ENCODE assay signal across 23 mouse cellular contexts in the genomic region with DNA sequence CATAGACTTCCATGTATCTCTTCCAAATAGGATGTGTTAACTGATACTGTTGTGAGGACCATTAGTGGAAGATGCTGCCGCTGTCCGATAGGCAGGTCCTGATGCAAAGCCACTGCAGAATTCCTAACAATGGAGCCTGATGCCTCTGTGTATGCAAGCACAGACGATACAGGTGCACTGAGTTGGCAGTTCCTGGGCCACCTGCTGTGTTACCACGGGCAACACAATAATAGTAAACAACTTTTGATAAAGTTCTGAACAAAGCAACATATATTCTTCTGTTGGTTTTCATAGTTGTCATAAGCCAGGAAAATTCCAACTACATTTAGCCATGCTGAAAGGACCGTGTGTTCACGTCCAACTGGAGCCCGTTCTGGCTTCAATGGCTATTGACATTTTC.
DNase-seq lines count a peak whose midpoint lies in the region; ATAC-seq lines count a peak whose summit lies in the region.
"Had no signal": no experiment of that assay in that cellular context is flagged by ENCODE, and none has a peak within 500 bp of the region (broad histone marks: within the 10 kb centered on the region; RNA-seq: fewer than 3 reads in every experiment).

No protein-coding gene starts in this region.

- no peaks in the 10 kb centered on the region for H3K4me1 ChIP-seq in hindbrain, embryonic 11.5 days (replicated peaks; ENCODE audit: control insufficient read depth, insufficient read depth, low read length)

- no peak for ATAC-seq in hindbrain, embryonic 11.5 days (ENCODE audit: low FRiP score)
- ATAC-seq: forebrain, embryonic 14.5 days; intestine, postnatal 0 days had no signal

- DNase-seq in embryo, embryonic 10.5 days (ENCODE audit: low spot score): peak; percentile 15
- DNase-seq in embryo, embryonic 11 days: no peak
- DNase-seq in ES-CJ7 (ENCODE audit: low read depth, low spot score) (peak; percentile 14), R1 (ENCODE audit: low read depth, low spot score) (peak; percentile 14)
- DNase-seq in hindbrain, embryonic 11.5 days (ENCODE audit: low spot score): no peak
- DNase-seq in kidney, postnatal 4 days: no peak
- DNase-seq: adrenal gland, adult 2 months; adrenal gland, postnatal 14 days; cerebellum, adult 11 months; cerebellum, adult 2 months; cerebellum, adult 9-11 months; gastrocnemius, postnatal 10 days; gastrocnemius, postnatal 36 days; heart, adult 2 months; heart, postnatal 14 days; heart, postnatal 4 days had no signal

- H3K27me3 ChIP-seq in hindbrain, embryonic 11.5 days (ENCODE audit: control insufficient read depth, insufficient read depth, low read length): no peaks in the 10 kb centered on the region
- H3K27me3 ChIP-seq: hindbrain, embryonic 12.5 days; hindbrain, embryonic 15.5 days had no signal

- H3K9me3 ChIP-seq in hindbrain, embryonic 11.5 days (ENCODE audit: control insufficient read depth, low read length): no peaks in the 10 kb centered on the region
- H3K9me3 ChIP-seq: forebrain, embryonic 10.5 days; heart, embryonic 10.5 days; heart, embryonic 13.5 days; hindbrain, embryonic 12.5 days; hindbrain, embryonic 15.5 days had no signal

- no peaks in the 10 kb centered on the region for H3K36me3 ChIP-seq in hindbrain, embryonic 11.5 days (ENCODE audit: control insufficient read depth, insufficient read depth, low read length)
- H3K36me3 ChIP-seq: forebrain, embryonic 10.5 days; heart, embryonic 10.5 days; heart, embryonic 13.5 days; hindbrain, embryonic 12.5 days; hindbrain, embryonic 15.5 days had no signal

- no peak overlapping the region for H3K9ac ChIP-seq in hindbrain, embryonic 11.5 days (ENCODE audit: low read depth, low read length)
- H3K9ac ChIP-seq: heart, embryonic 13.5 days; hindbrain, embryonic 12.5 days; hindbrain, embryonic 15.5 days had no signal

- no peak overlapping the region for H3K27ac ChIP-seq in hindbrain, embryonic 11.5 days (ENCODE audit: low read depth, low read length)
- H3K27ac ChIP-seq: forebrain, embryonic 10.5 days; heart, adult 2 months; heart, embryonic 10.5 days; heart, embryonic 13.5 days; hindbrain, embryonic 12.5 days; hindbrain, embryonic 15.5 days had no signal

- H3K4me2 ChIP-seq in hindbrain, embryonic 11.5 days (replicated peaks; ENCODE audit: low read depth, low read length): no peak overlapping the region
- H3K4me2 ChIP-seq: heart, embryonic 13.5 days; hindbrain, embryonic 12.5 days; hindbrain, embryonic 15.5 days had no signal

- 84% methylated on average over 7 of the region's 7 CpGs for WGBS in hindbrain, embryonic 11.5 days

- H3K4me3 ChIP-seq in hindbrain, embryonic 11.5 days (ENCODE audit: low read depth, low read length): no peak overlapping the region
- H3K4me3 ChIP-seq: forebrain, embryonic 10.5 days; heart, adult 2 months; heart, embryonic 10.5 days; heart, embryonic 13.5 days; hindbrain, embryonic 12.5 days; hindbrain, embryonic 15.5 days had no signal

Comparison
In these comparisons a context has a peak if more than half of its experiments do, and no peak if none do; other contexts are left out.
1. DNase-seq: peak in embryo, embryonic 10.5 days (single experiment), ES-CJ7 (single experiment) and R1 (single experiment); none in embryo, embryonic 11 days (single experiment), hindbrain, embryonic 11.5 days (single experiment) and kidney, postnatal 4 days (0 of 2).